Mouse (Mus musculus) embryo, embryonic 9.5 days (tissue): ENCODE results near the gene Aff1.
A peak's percentile ranks its signal among the peaks of the same experiment; 100 is the strongest.

Experiments
- DNase-seq: peaks from one replicate; pipeline ENCODE4 v3.0.0-alpha.2; 2017; ENCODE audit errors: extremely low spot score

The Aff1 gene

DNA sequence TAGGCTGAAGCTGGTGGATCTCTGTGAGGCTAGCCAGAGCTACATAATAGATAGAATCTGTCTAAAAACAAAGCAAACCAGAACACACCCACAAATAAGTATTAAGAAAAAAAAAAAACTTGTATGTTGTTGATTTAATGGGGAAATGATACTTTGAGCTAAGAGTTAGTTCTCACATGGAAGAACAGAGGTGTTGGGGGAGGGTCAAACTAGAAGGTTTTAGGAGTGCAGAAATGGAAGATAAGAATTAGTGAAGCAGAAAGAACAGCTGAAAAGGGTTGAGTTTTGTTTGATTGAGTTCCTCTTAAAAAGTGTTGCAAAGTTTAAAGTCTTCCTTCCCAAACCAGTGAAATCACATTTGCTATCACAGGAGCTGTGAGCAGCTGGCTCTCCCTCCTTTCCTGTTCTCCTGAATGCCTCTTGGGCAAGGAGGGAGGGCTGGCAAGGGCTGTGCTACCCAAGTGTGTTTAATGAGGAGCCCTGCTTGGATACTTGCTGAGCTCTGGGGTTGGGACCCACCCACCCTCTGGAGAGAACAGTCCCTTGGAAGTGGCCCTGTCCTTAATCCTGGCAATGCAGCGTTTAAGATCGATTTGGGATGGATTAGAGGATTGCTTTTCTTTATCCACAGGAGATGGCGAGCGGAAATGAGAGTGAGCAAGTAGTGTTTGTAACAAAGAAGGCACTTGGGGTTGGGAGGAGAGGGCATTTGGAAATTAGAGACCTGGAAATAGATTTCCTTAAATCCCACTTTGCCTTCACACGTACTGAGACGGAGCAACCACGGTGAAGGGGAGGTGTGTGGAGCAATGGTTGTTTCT, 57.5 kb downstream of the Aff1 start:
- no peak for DNase-seq

DNA sequence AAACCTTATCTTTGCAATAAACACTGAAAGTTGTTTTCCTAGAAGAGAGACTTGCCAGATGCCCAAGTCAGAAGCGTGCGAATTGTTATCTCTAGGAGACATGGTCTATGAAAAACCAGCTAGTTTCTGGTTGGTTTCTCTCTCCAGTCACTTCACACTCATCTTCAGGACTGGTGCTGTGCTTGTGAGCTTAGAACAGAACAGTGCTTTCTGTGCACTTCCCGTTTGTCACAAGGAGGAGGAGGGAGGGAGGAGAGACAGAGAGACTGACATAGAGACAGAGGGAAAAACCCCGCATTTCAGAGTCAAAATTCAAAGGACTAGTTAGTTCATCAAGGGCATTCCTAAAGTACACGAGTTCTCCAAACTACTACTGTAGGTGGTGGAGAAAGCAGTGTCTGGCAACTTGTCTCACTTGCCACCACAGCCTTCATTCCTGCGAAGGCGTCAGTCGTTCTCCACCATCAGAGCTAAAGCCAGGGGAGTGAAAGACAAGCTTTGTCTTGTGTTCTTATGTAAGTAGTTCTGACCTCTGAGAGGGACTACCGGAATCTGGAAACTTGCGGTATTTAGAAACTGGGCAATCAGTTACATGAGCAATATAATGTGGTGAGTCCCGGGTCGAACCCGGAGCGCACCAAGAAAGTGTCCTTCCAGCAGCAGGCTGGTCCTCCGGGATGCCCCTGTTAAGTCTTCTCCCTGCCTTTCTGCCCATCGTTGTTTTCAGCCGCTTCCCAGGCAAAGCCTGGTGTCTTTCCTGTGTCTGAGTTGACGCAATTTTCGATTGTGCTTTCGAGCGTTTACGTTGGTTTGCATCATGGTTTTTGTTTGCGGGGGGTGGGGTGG, 60.7 kb downstream of the Aff1 start:
- DNase-seq: peak; percentile 55

DNA sequence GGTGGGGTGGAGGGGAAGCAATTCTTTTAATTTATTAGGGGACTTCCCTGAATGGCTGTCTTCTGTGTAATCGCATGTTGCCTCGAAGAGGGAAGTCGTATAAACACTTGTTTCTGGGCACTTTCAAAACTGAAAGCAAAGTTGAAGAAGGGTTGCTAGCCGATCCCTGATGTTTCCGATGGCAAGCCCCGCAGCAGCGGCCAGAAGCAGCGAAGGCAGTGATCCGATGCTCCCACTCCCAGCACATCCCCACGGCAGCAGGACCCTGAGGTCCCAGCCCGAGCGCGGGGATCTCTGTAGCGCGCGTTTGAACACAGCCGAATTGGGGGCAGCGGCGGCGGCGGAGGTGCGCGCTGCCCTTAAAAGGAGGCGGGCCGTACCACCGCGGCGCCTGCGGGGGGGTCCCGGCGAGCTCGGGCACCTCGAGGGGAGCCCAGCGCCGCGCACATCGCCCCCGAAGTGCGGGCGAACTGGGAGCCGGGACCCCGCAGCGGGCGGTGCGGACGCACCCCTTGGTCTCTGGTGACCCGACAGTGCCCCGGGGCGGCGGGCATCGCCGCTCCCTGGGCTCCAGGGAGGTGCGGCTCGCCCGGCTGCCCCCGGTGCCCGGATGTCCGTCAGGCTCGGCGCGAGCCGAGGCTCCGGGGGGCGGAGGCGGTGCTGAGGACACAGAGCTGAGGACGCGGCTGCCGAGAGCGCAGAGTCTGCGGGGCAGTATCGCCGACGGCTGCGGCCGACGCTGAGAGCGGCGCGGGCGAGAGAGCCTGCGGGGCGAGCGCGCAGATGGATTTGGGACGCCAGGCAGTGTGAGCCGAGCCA, 61.5 kb downstream of the Aff1 start:
- DNase-seq: peak; percentile 90

DNA sequence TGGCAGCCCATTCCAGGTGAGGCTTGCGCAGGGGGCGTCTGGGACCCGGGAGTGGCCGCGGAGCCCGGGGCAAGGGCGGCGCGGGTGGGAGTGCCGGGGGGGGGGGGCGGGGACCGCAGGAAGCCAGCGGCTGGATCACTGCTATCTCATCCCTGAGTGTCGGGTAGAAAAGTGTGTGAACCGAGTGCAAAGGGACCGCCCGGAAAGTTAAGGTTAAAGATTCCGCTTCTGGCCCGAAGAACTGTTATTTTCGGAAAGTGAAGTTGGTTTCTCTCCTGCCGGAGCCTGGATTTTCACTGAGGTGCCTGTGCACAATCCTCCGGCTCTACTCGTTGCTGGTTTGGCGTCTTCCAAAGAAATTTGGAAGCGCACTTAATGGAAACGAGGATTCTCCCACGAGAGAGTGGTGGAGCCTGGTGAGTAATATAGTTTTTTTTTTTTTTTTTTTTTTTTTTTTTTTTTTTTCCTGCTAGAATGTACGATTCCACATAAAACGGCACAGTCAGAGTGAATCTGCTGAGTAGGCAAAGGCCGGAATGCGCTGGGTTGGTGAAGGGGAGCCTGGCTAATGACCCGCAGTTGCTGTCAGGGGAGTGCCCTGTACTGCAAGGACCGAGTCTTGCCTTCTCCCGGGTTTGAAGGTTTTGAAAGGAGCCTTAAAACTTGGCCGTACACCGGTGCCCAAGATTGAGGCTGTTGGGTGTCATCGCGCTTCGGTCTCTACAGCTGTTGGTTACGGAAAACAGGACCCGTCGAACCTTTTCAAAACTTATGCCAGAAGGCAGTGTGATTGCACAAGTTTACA, 62.4 kb downstream of the Aff1 start:
- DNase-seq: no peak

DNA sequence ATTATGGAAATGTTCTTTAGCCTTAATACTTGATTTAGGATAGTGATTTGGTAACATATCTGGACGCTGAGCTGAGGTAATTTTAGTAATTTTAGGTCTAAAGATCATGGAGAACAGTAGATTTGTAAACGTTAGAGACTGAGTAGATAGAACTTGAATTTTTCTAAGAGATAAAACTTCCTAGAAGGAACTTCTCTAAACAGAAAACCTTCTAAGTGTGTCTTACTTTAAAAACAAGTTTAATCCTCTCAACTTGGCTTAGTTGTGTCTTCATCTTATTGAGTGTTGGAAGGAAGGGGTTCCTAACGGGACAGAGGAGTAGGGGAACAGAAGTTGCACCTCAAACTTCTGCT, 62.9 kb downstream of the Aff1 start:
- DNase-seq: no peak

DNA sequence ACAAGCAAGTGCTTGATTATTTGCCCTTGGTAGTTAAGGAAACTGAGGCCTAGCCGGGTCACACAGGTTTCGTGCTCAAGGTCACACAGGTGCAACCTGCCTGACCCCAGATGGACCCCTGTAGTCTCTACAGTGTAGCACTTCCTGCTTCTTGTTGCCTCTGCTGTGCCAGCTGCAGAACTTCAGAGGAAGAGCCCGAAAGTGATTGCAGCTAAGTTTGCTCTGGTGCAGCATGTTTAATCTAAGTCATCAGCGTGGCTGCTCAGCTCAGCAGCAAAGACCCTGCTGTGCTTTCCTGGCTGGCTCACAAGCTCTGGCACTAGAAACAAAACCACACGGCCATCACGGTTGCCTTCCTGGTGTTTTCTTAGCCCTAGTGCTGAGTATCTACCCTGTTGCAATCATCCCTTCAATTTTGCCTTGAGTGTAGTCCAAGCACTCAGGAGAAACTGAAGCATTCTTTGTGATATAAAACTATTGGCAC, 64.1 kb downstream of the Aff1 start:
- DNase-seq: no peak

DNA sequence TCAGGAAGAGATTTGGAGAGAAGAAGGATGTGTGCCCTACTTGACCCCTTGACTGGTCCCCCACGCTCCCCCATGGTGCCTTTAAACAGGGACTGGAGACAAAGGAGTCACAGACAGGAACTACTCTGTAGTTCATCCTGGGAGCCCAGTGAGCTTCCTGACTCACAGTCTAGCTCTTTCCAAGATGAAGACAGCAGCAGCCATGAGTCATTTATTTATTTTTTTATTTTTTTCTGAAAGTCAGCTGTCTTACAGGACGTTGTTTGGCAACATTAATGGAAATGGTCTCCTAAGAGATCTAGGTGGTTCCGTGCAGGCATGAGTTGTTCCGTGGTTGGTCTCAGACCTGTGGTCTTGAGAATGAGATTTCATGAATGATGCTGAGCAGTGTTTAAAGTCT, 66.3 kb downstream of the Aff1 start:
- DNase-seq: no peak

DNA sequence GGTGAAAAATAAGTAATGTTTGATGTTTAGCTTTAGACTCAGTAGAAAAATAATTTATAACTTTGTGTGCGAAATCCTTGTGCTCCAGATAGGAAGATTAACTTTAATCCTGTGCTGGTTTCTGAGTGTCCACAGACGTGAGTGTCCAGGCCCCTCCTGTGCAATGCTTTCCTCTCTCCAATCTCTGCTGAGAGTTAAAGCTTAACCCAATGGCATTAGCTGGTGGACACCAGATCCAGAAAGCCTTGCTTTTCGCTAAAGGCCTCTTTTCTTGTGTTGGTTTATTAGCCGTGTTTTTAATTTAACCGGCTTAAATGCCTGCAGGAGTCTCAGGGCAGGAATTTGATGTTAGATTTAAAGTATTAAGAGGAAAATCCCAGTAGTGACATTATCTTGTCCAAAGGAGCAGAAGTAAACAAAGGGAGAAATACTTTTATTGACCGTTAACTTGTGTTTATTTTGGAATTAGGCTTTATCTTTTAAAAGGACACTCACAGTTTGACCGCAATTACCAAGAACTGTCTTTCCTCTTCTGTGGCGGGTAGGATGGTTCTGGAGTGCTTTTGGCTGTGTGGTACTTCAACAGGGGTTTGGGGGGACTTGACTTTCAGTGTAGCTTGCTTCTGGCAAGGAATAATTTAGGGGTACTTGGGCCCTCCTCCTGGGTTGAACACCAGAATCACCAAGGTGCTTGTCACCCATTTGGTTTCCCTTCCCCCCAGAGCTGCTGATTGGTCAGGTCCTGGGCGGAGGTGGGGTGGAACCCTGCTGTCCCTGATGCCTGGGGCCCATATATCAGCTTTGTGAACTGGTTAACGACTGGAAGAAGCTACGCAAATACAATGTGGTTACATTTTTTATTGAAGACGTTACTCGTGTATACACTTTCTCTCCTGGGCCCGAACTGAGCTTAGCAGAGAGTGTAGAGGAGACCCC, 67.6 kb downstream of the Aff1 start:
- no peak for DNase-seq

DNA sequence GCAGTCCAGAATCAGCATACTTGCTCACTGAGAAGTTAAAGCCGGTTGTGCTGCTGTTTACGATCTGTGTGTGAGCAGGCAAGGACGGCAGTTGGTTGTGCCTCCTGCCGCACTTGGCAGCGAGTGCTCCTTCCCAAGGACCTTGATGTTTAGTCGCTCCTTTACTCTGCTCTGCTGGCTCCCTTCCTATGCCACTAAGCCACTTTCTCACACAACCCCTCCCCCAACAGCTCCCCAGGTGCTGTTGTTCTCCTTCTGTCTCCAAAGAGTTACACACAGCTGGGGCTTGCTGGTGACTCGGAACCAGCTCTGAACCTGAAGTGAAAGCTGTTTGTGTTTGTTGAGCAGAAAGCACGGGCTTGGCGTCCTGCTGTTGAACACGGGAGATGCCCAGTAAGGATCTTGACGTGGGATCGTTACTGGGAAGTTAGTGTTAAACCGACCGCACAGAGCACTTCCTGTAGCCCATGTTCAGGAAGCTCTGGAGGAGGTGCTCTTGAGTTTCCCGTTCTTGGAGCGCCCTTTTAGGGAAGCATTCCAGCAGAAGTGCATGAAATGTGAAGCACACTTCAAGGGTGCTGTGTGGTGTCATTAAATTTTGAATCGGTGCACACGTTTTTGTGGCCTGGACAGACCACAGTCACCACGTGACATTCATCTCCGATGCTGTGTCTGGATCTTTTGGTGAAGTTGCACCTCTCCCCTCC, 68.4 kb downstream of the Aff1 start:
- DNase-seq: peak; percentile 54

DNA sequence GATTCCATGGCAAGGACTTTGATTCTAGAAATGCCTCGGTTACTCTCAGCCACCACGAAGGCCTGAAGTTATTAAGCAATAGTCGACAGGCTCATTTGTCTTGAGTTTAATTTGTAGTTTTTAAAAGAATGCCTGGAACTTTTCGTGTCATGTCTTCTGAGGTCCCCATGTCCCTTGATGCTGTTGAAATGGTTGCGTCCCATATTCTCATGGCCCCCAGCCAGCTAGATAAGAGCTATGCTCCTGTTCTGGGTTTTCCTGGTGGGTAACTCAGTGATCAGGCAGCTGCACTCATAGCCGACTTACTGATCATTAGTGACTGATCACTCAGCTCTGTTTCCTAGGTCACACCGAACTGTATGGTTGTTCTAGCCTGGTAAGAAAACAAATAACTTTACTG, 69.6 kb downstream of the Aff1 start:
- no peak for DNase-seq

DNA sequence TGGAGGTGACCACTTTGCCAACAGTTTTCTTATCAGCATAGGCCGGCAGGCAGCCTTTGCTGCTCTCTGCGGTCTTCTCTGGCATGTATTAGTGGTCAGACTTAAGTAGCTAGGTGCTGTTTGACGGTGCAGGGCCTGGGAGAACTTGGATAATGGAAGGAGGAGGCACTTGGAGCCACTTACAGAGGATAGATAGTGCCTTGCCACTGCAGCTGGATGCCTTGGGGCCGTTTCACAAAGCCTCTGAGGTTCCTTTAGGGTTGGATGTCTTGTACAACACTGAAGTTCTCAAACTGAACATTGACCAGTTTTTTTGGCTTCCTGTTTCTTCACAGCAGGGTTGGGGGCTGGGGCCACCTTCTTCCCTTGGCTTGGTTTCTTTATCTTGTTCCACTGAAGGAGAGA, 70.7 kb downstream of the Aff1 start:
- no peak for DNase-seq

DNA sequence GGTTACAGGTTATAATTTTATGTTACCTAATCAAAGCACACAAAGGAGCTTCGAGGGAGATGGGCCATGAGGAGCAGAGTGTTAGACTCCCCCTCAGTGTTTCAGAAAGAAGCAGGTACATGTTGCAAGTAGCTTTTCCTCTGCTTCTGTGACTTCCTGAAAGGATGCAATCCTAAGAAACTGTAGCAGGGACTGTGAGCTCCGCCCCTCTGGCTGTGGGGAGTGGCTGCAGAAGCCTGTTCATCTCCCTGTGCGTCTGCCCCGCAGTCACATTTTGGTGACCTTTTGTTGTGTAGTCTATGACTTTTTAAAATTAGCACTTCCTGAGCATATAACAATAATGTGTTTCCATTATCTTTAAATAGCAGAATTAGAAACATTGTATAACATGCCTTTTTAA, 73.2 kb downstream of the Aff1 start:
- DNase-seq: no peak

DNA sequence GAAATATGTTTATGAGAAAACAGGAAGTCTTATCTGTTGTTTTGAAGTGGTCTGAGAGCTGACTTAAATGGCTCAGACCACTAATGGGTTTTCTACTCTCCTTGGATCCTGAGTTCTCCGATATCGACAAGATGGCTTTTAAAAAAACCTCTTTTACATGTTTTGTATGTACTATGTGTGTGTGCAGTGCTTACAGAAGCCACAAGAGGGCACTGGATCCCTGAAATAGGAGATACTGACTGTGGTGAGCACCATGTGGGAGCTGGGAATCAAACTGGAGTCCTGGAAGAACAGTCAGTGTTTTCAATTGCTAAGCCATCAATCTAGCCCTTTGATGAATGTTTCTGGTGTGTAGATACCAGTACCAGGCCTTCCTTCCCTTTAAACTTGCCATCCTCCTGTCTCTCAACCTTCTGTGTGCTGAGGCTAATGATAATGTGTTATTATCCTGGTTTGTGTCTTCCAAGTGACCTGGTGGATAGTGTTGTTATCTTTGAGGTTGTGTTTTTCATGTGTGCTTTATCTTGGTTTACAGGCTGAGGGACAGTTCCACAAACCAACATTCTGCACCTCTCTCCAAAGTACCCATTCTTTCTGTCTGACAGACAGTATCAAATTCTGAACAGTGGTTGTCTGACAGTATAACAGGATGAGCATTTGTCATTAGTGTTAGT, 73.7 kb downstream of the Aff1 start:
- DNase-seq: no peak

DNA sequence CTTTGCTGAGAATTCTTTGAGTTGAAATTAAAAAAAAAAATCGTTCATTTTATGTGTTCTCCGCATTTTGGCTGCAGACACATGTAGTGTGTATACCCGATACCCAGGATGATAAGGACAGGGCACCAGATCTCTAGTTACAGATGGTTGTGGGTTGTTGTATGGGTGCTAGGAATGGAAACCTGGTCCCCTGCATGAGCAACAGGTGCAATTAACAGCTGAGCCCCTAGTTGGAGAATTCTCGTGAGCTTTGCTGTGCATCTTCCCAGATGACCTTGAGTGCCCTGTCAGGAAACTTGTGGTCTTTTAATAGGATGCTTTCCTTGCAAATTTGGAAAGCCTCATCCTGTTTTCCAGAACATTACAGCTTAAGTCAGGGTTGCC, 74.2 kb downstream of the Aff1 start:
- DNase-seq: no peak

DNA sequence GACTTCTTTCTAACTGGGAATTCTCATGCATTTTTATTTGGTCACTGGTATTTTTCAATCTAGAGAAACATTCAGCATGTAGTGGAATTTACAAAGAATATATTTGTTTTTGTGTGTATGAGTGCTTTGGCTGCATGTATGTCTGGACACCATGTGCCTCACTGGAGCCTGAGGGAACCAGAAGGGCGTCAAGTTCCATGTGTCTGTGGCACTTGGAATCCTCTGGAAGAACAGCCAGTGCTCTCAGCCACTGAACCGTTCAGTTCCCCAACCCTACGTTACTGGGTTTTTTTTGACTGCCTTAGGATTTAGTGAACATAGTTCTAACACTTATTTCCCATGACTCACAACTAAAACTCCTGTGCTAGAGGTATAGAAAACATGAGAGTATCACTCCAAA, 76.8 kb downstream of the Aff1 start:
- DNase-seq: no peak

DNA sequence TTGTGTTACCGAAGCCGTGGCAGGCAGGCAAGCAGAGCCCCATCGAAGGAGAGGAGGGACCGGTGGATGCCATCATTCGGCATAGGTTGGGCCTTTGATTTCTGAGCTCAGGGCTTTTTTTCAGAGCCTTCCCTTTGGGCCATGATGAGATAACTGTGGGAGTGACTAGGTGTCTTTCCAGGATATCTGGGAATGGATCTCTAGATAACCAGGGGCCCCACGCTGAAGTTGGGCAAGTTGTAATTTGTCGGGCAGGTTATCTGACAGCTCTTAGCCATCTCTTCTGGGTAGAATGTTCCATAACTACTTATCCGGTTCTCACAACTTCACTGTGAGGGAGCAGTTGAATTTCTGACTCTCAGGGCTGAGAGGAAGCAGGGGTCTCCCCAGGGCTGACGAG, 77.5 kb downstream of the Aff1 start:
- no peak for DNase-seq

DNA sequence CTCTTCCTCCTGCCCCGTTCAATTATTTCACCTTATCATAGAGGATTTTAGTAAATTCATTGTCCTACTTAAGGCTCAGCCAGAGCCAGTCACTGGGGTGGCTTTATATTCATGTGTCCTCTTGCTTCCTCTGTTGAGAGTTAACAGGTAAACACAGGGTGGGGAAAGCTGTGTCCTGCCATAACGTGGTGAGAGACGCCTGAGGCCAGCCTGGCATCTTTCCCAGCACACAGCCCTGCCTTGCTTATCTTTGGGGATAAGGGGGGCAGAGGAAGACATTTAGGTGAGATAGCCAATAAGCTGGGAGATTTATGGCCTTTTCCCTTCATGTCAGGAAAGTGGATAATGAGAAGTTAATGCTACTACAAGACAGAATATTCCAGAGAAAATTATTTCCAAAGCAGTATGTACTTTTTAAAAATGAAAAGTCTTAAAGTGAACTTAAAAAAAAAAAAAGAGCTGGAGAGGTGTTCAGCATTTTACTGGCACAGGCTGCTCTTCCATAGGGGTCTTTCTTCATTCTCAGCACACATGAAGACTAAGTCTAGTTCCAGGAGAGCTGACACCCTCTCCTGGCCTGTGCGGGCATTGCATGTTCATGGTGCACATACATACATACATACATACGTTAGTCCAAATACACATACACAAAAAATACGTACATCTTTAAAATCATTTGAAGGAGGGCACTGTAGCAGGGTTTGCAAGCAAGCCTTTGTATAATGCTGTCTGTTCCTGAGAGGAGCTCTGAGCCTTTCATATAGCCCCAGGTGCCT, 78.5 kb downstream of the Aff1 start:
- no peak for DNase-seq

DNA sequence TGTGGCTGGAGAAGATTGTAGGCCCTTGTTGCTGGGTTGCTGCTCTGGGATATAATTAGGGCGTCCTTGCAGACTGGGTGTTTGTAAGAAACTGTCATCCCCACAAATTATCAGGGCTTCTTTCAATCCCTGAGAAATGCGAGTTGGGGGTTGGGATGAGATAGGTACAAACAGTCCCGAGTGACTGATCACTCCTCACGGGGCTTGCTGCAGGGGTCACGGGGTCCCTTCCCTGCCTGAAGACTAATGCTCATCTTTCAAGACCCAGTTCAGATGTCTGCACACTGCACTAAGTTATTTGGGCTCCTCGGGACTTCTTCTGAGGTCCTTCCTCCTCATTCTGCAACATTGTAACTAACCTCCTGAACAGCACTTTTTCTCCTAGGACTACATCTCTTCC, 79.2 kb downstream of the Aff1 start:
- DNase-seq: peak; percentile 29
